Mouse (Mus musculus): ENCODE measurements at regions not wholly inside any gene's neighbourhood (a gene's known extent, or its start where the extent isn't known, plus 50 kb on each side); places are given as distances from the start of the nearest gene placed in this dataset.

DNA sequence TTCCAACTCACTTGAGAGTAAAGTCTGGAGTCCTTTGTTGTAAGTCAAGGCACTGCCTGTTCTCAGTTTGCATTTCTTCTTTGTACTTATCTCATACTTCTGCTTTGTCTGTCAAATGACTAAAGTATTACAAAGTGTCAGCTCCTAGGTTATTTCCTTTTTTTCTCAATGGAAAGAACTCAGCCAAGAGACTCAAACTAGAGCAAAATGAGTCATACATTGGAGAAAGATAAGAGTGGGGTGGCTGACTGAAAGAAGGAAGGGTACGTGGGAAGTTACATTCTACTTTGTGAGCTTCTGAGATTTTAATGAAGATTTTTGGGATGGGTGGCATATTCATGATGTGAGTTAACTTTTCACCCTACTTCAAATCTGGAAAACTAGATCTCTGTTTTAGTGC, 735.2 kb downstream of the Fam19a2 start:
- TF ChIP-seq GABPA (IDR thresholded peaks at IDR 0.05; ENCODE audit: insufficient replicate concordance, low read depth, low read length), result no peak
- TF ChIP-seq TBP (conservative IDR thresholded peaks at IDR 0.05; ENCODE audit: low read depth, low read length), result no peak
- TF ChIP-seq CTCF (conservative IDR thresholded peaks at IDR 0.05 in 1 of 2, IDR thresholded peaks at IDR 0.05 in 1 of 2; ENCODE audit: low read depth in 2 of 2, low read length in 2 of 2), result no peak
- no peak for TF ChIP-seq CHD1 (IDR thresholded peaks at IDR 0.05; ENCODE audit: low read depth, low read length)
- TF ChIP-seq KAT2A (IDR thresholded peaks at IDR 0.05; ENCODE audit: insufficient replicate concordance, low read length), result no peak
- TF ChIP-seq BHLHE40 (IDR thresholded peaks at IDR 0.05; ENCODE audit: low read depth, low read length), result no peak
- no peak for TF ChIP-seq E2F4 (IDR thresholded peaks at IDR 0.05; ENCODE audit: insufficient replicate concordance, low read depth, low read length)
- no peak for TF ChIP-seq SIN3A (IDR thresholded peaks at IDR 0.05; ENCODE audit: low read length)
- TF ChIP-seq ZNF384 (IDR thresholded peaks at IDR 0.05; ENCODE audit: low read depth, low read length), result no peak
- TF ChIP-seq EP300 (IDR thresholded peaks at IDR 0.05; ENCODE audit: low read length), result no peak
- no peak for TF ChIP-seq CHD2 (IDR thresholded peaks at IDR 0.05; ENCODE audit: low read length)
- TF ChIP-seq MAZ (IDR thresholded peaks at IDR 0.05; ENCODE audit: low read depth, low read length), result no peak
